Mouse (Mus musculus) T-helper 1 cell (primary cell): ENCODE measurements around the gene Slc38a10.

ENCODE experiments used
- in situ Hi-C: fragments of 300-600 bp; cut with MboI, MseI; formaldehyde crosslinking; loops from one replicate; pipeline ENCODE4 v1.15.1; 2025; ENCODE audit warnings: high pct_unique_total_duplicates

Gene Slc38a10

GRCm38 (mm10) chr11:120063326-120063725, 87.8 kb downstream of the Slc38a10 start:
- in situ Hi-C loops: no loop called here

- in situ Hi-C loops: no loop called here
These were observed 90.5 kb downstream of the Slc38a10 start for GRCm38 (mm10) chr11:120060634-120061033.

GRCm38 (mm10) chr11:120055953-120056732, 95.0 kb downstream of the Slc38a10 start:
- in situ Hi-C loops: no loop called here
